Mouse (Mus musculus) CH12.LX (cell line): Measurements from ENCODE around the gene Nepro.

Experiments
- CTCF ChIP-seq, 2 experiments: IDR thresholded peaks in 1 of 2; conservative IDR thresholded peaks in 1 of 2; 2 replicates each; pipeline ENCODE4 v1.5.1; 2011 to 2012; ENCODE audit warnings: low read depth in 2 of 2, low read length in 2 of 2, improper control_type of control experiment in 1 of 2, inconsistent platforms in 1 of 2, mild to moderate bottlenecking in 1 of 2, moderate library complexity in 1 of 2
- ELF1 ChIP-seq: IDR thresholded peaks from 2 replicates; pipeline ENCODE4 v1.6.1; 2014; ENCODE audit warnings: low read depth, mild to moderate bottlenecking, inconsistent platforms, low read length, improper control_type of control experiment
- EP300 ChIP-seq: IDR thresholded peaks from 2 replicates; pipeline ENCODE4 v1.6.1; 2011; ENCODE audit warnings: low read length, improper control_type of control experiment
- HCFC1 ChIP-seq: IDR thresholded peaks from 2 replicates; pipeline ENCODE4 v1.6.1; 2012; ENCODE audit warnings: low read depth, mild to moderate bottlenecking, inconsistent platforms, low read length, improper control_type of control experiment
- MAFK ChIP-seq: IDR thresholded peaks from 2 replicates; pipeline ENCODE4 v1.6.1; 2011; ENCODE audit warnings: low read length, improper control_type of control experiment; ENCODE audit not compliant: insufficient replicate concordance
- MAZ ChIP-seq: IDR thresholded peaks from 2 replicates; pipeline ENCODE4 v1.6.1; 2012; ENCODE audit warnings: low read depth, mild to moderate bottlenecking, inconsistent platforms, low read length, improper control_type of control experiment, moderate library complexity
- MYC ChIP-seq: IDR thresholded peaks from 2 replicates; pipeline ENCODE4 v1.6.1; 2011; ENCODE audit warnings: low read depth, mild to moderate bottlenecking, improper control_type of control experiment, low read length
- POLR2A ChIP-seq: IDR thresholded peaks from 2 replicates; pipeline ENCODE4 v1.6.1; 2011; ENCODE audit warnings: low read depth, mild to moderate bottlenecking, improper control_type of control experiment, low read length
- SMC3 ChIP-seq: IDR thresholded peaks from 2 replicates; pipeline ENCODE4 v1.6.1; 2011; ENCODE audit warnings: low read depth, low read length, improper control_type of control experiment
- TBP ChIP-seq: conservative IDR thresholded peaks from 2 replicates; pipeline ENCODE4 v1.6.1; 2011; ENCODE audit warnings: low read depth, low read length, improper control_type of control experiment
- TCF12 ChIP-seq: IDR thresholded peaks from 2 replicates; pipeline ENCODE4 v1.6.1; 2014; ENCODE audit warnings: low read depth, mild to moderate bottlenecking, inconsistent platforms, low read length, improper control_type of control experiment
- USF1 ChIP-seq: IDR thresholded peaks from 2 replicates; pipeline ENCODE4 v1.6.1; 2014; ENCODE audit warnings: low read depth, mild to moderate bottlenecking, inconsistent platforms, low read length, improper control_type of control experiment
- USF2 ChIP-seq: conservative IDR thresholded peaks from 2 replicates; pipeline ENCODE4 v1.6.1; 2011; ENCODE audit warnings: low read depth, low read length, improper control_type of control experiment
- ZC3H11A ChIP-seq: IDR thresholded peaks from 2 replicates; pipeline ENCODE4 v1.6.1; 2012; ENCODE audit warnings: low read depth, mild to moderate bottlenecking, inconsistent platforms, low read length, improper control_type of control experiment

DNA sequence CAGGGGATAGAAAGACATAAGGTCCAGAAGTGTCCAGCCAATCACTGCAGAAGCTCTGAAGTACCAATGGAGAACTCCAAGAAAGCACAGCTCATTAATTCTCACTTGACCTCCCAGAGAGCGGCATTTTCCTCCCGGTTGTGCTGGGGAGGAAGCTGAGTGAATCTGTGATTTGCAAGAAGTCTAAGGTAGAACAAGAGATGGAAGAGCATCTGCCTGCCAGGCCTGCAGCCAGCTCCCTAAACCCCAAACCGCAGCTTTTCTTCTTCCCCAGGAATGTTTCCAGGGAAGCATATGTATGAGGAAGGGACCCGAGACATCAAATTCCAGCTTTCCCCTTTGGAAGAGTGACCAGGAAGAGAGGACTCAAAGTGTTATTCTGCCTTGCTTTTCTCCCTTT lies 35.6 kb upstream of the Nepro start:
- no peak for TF ChIP-seq ELF1
- TF ChIP-seq USF1: no peak
- TF ChIP-seq MYC: no peak
- no peak for TF ChIP-seq CTCF (conservative IDR thresholded peaks at IDR 0.05 in 1 of 2, IDR thresholded peaks at IDR 0.05 in 1 of 2; ENCODE audit: low read depth in 2 of 2, low read length in 2 of 2)
- no peak for TF ChIP-seq MAZ
- no peak for TF ChIP-seq POLR2A
- TF ChIP-seq USF2: no peak
- no peak for TF ChIP-seq TCF12
- TF ChIP-seq MAFK: no peak
- no peak for TF ChIP-seq ZC3H11A
- TF ChIP-seq EP300: no peak
- no peak for TF ChIP-seq SMC3
- no peak for TF ChIP-seq TBP
- no peak for TF ChIP-seq HCFC1
